Mouse (Mus musculus) MEL (cell line): ENCODE data around the gene Gpr142. TPM values are rescaled to one million over a fixed set of nuclear protein-coding genes. Genes with fewer than 3 reads are reported as not detected.

Source experiments
- DNase-seq: peaks from one replicate; pipeline ENCODE4 v3.0.0; 2011; ENCODE audit warnings: low read depth, low spot score
- H3K27ac ChIP-seq: 2 replicates; pipeline ENCODE4 v1.5.1; 2012; ENCODE audit warnings: low read depth, mild to moderate bottlenecking, control low read depth, low read length, moderate library complexity; ENCODE audit not compliant: control insufficient read depth
- H3K27me3 ChIP-seq, 2 experiments: fragments of 150-350 bp in 1 of 2; sonication (generic) in 1 of 2; 2 replicates each; pipeline ENCODE4 v1.6.1; 2012; ENCODE audit warnings: low read length in 2 of 2, mild to moderate bottlenecking in 2 of 2, improper control_type of control experiment in 1 of 2, moderate library complexity in 1 of 2; ENCODE audit not compliant: insufficient read depth in 2 of 2, control insufficient read depth in 1 of 2
- H3K36me3 ChIP-seq, 2 experiments: 2 replicates each; pipeline ENCODE4 v1.6.1; 2012 to 2014; ENCODE audit warnings: low read length in 2 of 2, improper control_type of control experiment in 1 of 2, inconsistent platforms in 1 of 2, mild to moderate bottlenecking in 1 of 2; ENCODE audit not compliant: insufficient read depth in 2 of 2, control insufficient read depth in 1 of 2
- H3K4me1 ChIP-seq, 2 experiments: fragments of 150-350 bp in 1 of 2; sonication (generic) in 1 of 2; 2 replicates each; pipeline ENCODE4 v1.6.1; 2012; ENCODE audit warnings: low read length in 2 of 2, improper control_type of control experiment in 1 of 2, mild to moderate bottlenecking in 1 of 2; ENCODE audit not compliant: insufficient read depth in 2 of 2, control insufficient read depth in 1 of 2
- H3K4me3 ChIP-seq, 2 experiments: fragments of 150-350 bp in 1 of 2; sonication (generic) in 1 of 2; 2 replicates each; pipeline ENCODE4 v1.5.1; 2012; ENCODE audit warnings: low read depth in 2 of 2, low read length in 2 of 2, mild to moderate bottlenecking in 2 of 2, moderate library complexity in 2 of 2, control low read depth in 1 of 2, improper control_type of control experiment in 1 of 2; ENCODE audit not compliant: control insufficient read depth in 1 of 2, insufficient read depth in 1 of 2
- H3K79me2 ChIP-seq: 2 replicates; pipeline ENCODE4 v1.6.1; 2012; ENCODE audit warnings: mild to moderate bottlenecking, low read length, moderate library complexity; ENCODE audit not compliant: control insufficient read depth, poor library complexity, insufficient read depth
- H3K9ac ChIP-seq: 2 replicates; pipeline ENCODE4 v1.6.1; 2012; ENCODE audit warnings: low read depth, mild to moderate bottlenecking, control low read depth, low read length, moderate library complexity; ENCODE audit not compliant: control insufficient read depth, poor library complexity, severe bottlenecking
- H3K9me3 ChIP-seq: fragments of 150-350 bp; sonication (generic); replicated peaks from 2 replicates; pipeline ENCODE4 v1.6.1; 2012; ENCODE audit warnings: mild to moderate bottlenecking, low read length, improper control_type of control experiment, moderate library complexity; ENCODE audit not compliant: insufficient read depth
- BHLHE40 ChIP-seq: IDR thresholded peaks from 2 replicates; pipeline ENCODE4 v1.6.1; 2012; ENCODE audit warnings: low read depth, mild to moderate bottlenecking, inconsistent platforms, low read length, improper control_type of control experiment, borderline replicate concordance
- CHD1 ChIP-seq: IDR thresholded peaks from 2 replicates; pipeline ENCODE4 v1.6.1; 2012; ENCODE audit warnings: low read depth, mild to moderate bottlenecking, inconsistent platforms, low read length, improper control_type of control experiment
- CHD2 ChIP-seq: IDR thresholded peaks from 2 replicates; pipeline ENCODE4 v1.6.1; 2011; ENCODE audit warnings: low read length, improper control_type of control experiment
- ELF1 ChIP-seq: IDR thresholded peaks from 2 replicates; pipeline ENCODE4 v1.6.1; 2014; ENCODE audit warnings: low read depth, mild to moderate bottlenecking, inconsistent platforms, low read length, improper control_type of control experiment, moderate library complexity
- EP300 ChIP-seq, 2 experiments: IDR thresholded peaks; 2 replicates each; pipeline ENCODE4 v1.6.1; 2011; ENCODE audit warnings: improper control_type of control experiment in 2 of 2, low read length in 2 of 2, low read depth in 1 of 2, mild to moderate bottlenecking in 1 of 2
- ETS1 ChIP-seq: IDR thresholded peaks from 2 replicates; pipeline ENCODE4 v1.6.1; 2012; ENCODE audit warnings: low read depth, mild to moderate bottlenecking, inconsistent platforms, low read length, improper control_type of control experiment, moderate library complexity
- GABPA ChIP-seq: IDR thresholded peaks from 2 replicates; pipeline ENCODE4 v1.6.1; 2012; ENCODE audit warnings: low read depth, mild to moderate bottlenecking, inconsistent platforms, low read length, improper control_type of control experiment, moderate library complexity
- GATA1 ChIP-seq: IDR thresholded peaks from 2 replicates; pipeline ENCODE4 v1.6.1; 2011; ENCODE audit warnings: low read depth, low read length, improper control_type of control experiment
- MAX ChIP-seq: IDR thresholded peaks from 2 replicates; pipeline ENCODE4 v1.6.1; 2011; ENCODE audit warnings: low read length, improper control_type of control experiment
- MAZ ChIP-seq: IDR thresholded peaks from 2 replicates; pipeline ENCODE4 v1.6.1; 2012; ENCODE audit warnings: low read depth, mild to moderate bottlenecking, inconsistent platforms, low read length, improper control_type of control experiment
- NELFE ChIP-seq: IDR thresholded peaks from 2 replicates; pipeline ENCODE4 v1.6.1; 2011; ENCODE audit warnings: low read depth, low read length, improper control_type of control experiment
- POLR2AphosphoS2 ChIP-seq: IDR thresholded peaks from 2 replicates; pipeline ENCODE4 v1.6.1; 2011; ENCODE audit warnings: low read length, improper control_type of control experiment
- POLR2AphosphoS5 ChIP-seq: IDR thresholded peaks from 2 replicates; pipeline ENCODE4 v1.6.1; 2012; ENCODE audit warnings: low read depth, borderline replicate concordance, mild to moderate bottlenecking, inconsistent platforms, low read length, moderate library complexity, mixed read lengths
- TAL1 ChIP-seq: IDR thresholded peaks from 2 replicates; pipeline ENCODE4 v1.6.1; 2012; ENCODE audit warnings: mild to moderate bottlenecking, inconsistent platforms, low read length, moderate library complexity, mixed read lengths
- TBP ChIP-seq: IDR thresholded peaks from 2 replicates; pipeline ENCODE4 v1.8.0; 2011; ENCODE audit warnings: low read depth, low read length, improper control_type of control experiment
- TCF12 ChIP-seq: IDR thresholded peaks from 2 replicates; pipeline ENCODE4 v1.6.1; 2014; ENCODE audit warnings: low read depth, mild to moderate bottlenecking, inconsistent platforms, low read length, improper control_type of control experiment, moderate library complexity
- UBTF ChIP-seq: IDR thresholded peaks from 2 replicates; pipeline ENCODE4 v1.6.1; 2012; ENCODE audit warnings: low read depth, mild to moderate bottlenecking, inconsistent platforms, low read length, improper control_type of control experiment, moderate library complexity, borderline replicate concordance; ENCODE audit not compliant: insufficient read depth
- ZC3H11A ChIP-seq: IDR thresholded peaks from 2 replicates; pipeline ENCODE4 v1.6.1; 2012; ENCODE audit warnings: low read depth, mild to moderate bottlenecking, inconsistent platforms, low read length, improper control_type of control experiment
- ZKSCAN1 ChIP-seq: IDR thresholded peaks from 2 replicates; pipeline ENCODE4 v1.6.1; 2012; ENCODE audit warnings: low read depth, mild to moderate bottlenecking, inconsistent platforms, low read length, improper control_type of control experiment, moderate library complexity
- ZMIZ1 ChIP-seq: IDR thresholded peaks from 2 replicates; pipeline ENCODE4 v1.6.1; 2012; ENCODE audit warnings: low read depth, mild to moderate bottlenecking, inconsistent platforms, low read length, improper control_type of control experiment, moderate library complexity
- polyA plus RNA-seq, 2 experiments: library from polyadenylated mRNA; stranded (reverse) in 1 of 2; unstranded in 1 of 2; fragments of >175 nt in 1 of 2; fragments of >200 nt in 1 of 2; gene quantifications; 2 replicates each; pipeline versions ENCODE4 v1.2.1 to v1.2.4; 2012; ENCODE audit warnings: low replicate concordance in 2 of 2, low read depth in 1 of 2; ENCODE audit not compliant: insufficient read length in 2 of 2, insufficient read depth in 1 of 2, missing spikeins in 1 of 2
- total RNA-seq: library from RNA; depleted of rRNA; stranded (reverse); fragments of 300-350 nt; gene quantifications from 2 replicates; pipeline ENCODE4 v1.2.3, GENCODE M21; 2012

Gene Gpr142
- total and polyA plus RNA-seq, 3 experiments, result not detected

- Histone ChIP-seq H3K36me3 (no peaks in the 10 kb centered on the region), H3K9me3 (no peaks in the 10 kb centered on the region), H3K4me3 (no peak overlapping the region), H3K9ac (no peak overlapping the region), H3K27ac (no peak overlapping the region)
- TF ChIP-seq ELF1 (no peak), POLR2AphosphoS5 (no peak), TAL1 (no peak), MAZ (no peak), ZMIZ1 (no peak), GATA1 (no peak), ZC3H11A (no peak), TCF12 (no peak), POLR2AphosphoS2 (no peak), BHLHE40 (no peak), GABPA (no peak), TBP (no peak), EP300 (IDR thresholded peaks at IDR 0.05; ENCODE audit: low read depth in 1 of 2, low read length in 2 of 2) (no peak), UBTF (no peak), MAX (no peak), CHD2 (no peak), ZKSCAN1 (no peak), ETS1 (no peak), NELFE (no peak)
- TF ChIP-seq, all 39 proteins: peak for 0
- H3K27me3 ChIP-seq, result no peaks in the 10 kb centered on the region
- no peak for DNase-seq
- H3K4me1 ChIP-seq, result no peaks in the 10 kb centered on the region
- no peaks in the 10 kb centered on the region for H3K79me2 ChIP-seq
These were observed 10.6 kb downstream of the Gpr142 start for GRCm38 (mm10) chr11:114809371-114809770.

- no peaks in the 10 kb centered on the region for H3K4me1 ChIP-seq
- no peak overlapping the region for H3K9ac ChIP-seq
- H3K36me3 ChIP-seq, result no peaks in the 10 kb centered on the region
- no peak overlapping the region for H3K4me3 ChIP-seq
- no peak overlapping the region for H3K27ac ChIP-seq
- DNase-seq, result no peak
- H3K79me2 ChIP-seq, result no peaks in the 10 kb centered on the region
- no peaks in the 10 kb centered on the region for H3K27me3 ChIP-seq
- TF ChIP-seq CHD1 (no peak), GABPA (no peak)
- H3K9me3 ChIP-seq, result no peaks in the 10 kb centered on the region
These were observed 11.6 kb downstream of the Gpr142 start for GRCm38 (mm10) chr11:114810344-114810743.
